Mouse (Mus musculus): ENCODE results near the gene 2210016F16Rik.

- TF ChIP-seq CTCF (conservative IDR thresholded peaks at IDR 0.05; ENCODE audit: low read length): no peak
- no peak for TF ChIP-seq NANOG (IDR thresholded peaks at IDR 0.05; ENCODE audit: borderline replicate concordance, low read length)
Measured at GRCm38 (mm10) chr13:58350606-58351005, 34.4 kb downstream of the 2210016F16Rik start.

Data from E14TG2a.4 (cell line).